Mouse (Mus musculus) midbrain, embryonic 16.5 days (tissue): ENCODE results near the gene Erg28. TPM values are rescaled to one million over a fixed set of nuclear protein-coding genes. Genes with fewer than 3 reads are reported as not detected.

Experiments
- ATAC-seq: fragments of 200-750 bp; cut with Nextera tagmentation; 2 replicates; pipeline ENCODE4 v1.8.0; 2017; ENCODE audit warnings: moderate TSS enrichment
- H3K27ac ChIP-seq: fragments of 300-500 bp; sonication (generic); 2 replicates; pipeline ENCODE4 v1.5.1; 2014; ENCODE audit warnings: mild to moderate bottlenecking, low read length, mixed read lengths
- H3K27me3 ChIP-seq: fragments of 300-500 bp; sonication (generic); 2 replicates; pipeline ENCODE4 v1.6.1; 2014; ENCODE audit warnings: low read depth, low read length, mixed read lengths; ENCODE audit not compliant: control insufficient read depth, insufficient read depth
- H3K36me3 ChIP-seq: fragments of 300-500 bp; sonication (generic); 2 replicates; pipeline ENCODE4 v1.6.1; 2014; ENCODE audit warnings: mild to moderate bottlenecking, low read length, moderate library complexity, mixed read lengths; ENCODE audit not compliant: control insufficient read depth, insufficient read depth
- H3K4me1 ChIP-seq: fragments of 300-500 bp; sonication (generic); 2 replicates; pipeline ENCODE4 v1.6.1; 2014; ENCODE audit warnings: mild to moderate bottlenecking, low read length, mixed read lengths; ENCODE audit not compliant: control insufficient read depth, insufficient read depth
- H3K4me2 ChIP-seq: fragments of 300-500 bp; sonication (generic); 2 replicates; pipeline ENCODE4 v1.6.1; 2014; ENCODE audit warnings: mild to moderate bottlenecking, low read length, mixed read lengths
- H3K4me3 ChIP-seq: fragments of 300-500 bp; sonication (generic); 2 replicates; pipeline ENCODE4 v1.5.1; 2014; ENCODE audit warnings: low read depth, mild to moderate bottlenecking, low read length, moderate library complexity, mixed read lengths
- H3K9ac ChIP-seq: fragments of 300-500 bp; sonication (generic); 2 replicates; pipeline ENCODE4 v1.6.1; 2014; ENCODE audit warnings: low read depth, low read length, mixed read lengths
- H3K9me3 ChIP-seq: fragments of 300-500 bp; sonication (generic); replicated peaks from 2 replicates; pipeline ENCODE4 v1.6.1; 2014; ENCODE audit warnings: mild to moderate bottlenecking, low read length, mixed read lengths; ENCODE audit not compliant: control insufficient read depth, poor library complexity, severe bottlenecking
- WGBS: fragments of 180-500 bp; shearing (Covaris S2); extraction: QIAGEN DNeasy Blood & Tissue Kit; methylation state at CpG from one replicate; pipeline ENCODE4 v1.1.7; 2014; 5-methylcytosine and 5-hydroxymethylcytosine counted together
- polyA plus RNA-seq: library from polyadenylated mRNA; unstranded; fragments of >200 nt; fragmentation: Nextera tagmentation; extraction: Ambion mirVana; gene quantifications from 2 replicates; pipeline ENCODE4 v1.2.1, GENCODE M21; 2015

Erg28 gene
- polyA plus RNA-seq, 1 experiment from 2014 or later = 117 TPM

GRCm38 (mm10) chr12:85828856-85829255, 4.5 kb upstream of the Erg28 start:
- 100% methylated on average over 3 of the region's 3 CpGs for WGBS
- no peak for ATAC-seq
- no peak overlapping the region for H3K4me3 ChIP-seq

DNA sequence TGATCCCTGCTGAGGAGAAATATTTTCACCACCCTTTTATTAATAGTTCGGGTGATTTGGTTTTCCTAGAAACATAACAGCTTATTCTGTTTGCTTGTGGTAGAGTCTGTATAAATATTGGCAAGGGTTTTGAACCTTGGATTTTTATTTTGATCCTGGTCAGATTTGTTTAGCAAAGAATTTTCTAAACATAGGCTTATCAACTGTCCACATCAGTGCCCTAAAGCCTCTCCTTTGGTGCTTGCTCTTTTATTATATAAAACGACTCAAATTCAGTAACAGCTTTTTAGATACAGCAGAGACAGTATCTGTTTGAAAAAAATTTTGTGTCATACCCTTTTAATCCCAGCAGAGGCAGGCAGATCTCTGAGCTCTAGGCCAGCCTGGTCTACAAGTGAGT, 1.5 kb upstream of the Erg28 start:
- H3K36me3 ChIP-seq = 0 out of 2 replicates have a peak, but pooled peaks cover 4% of the 10 kb centered on the region
- peaks cover 26% of the 10 kb centered on the region for H3K4me1 ChIP-seq
- no peak overlapping the region for H3K27ac ChIP-seq
- H3K4me3 ChIP-seq = no peak overlapping the region
- no peaks in the 10 kb centered on the region for H3K9me3 ChIP-seq
- WGBS = 72% methylated on average over 2 of the region's 2 CpGs
- ATAC-seq = no peak
- no peak overlapping the region for H3K9ac ChIP-seq
- H3K4me2 ChIP-seq = peak overlapping the region; percentile 76; the same call in 1 of the 2 replicates
- H3K27me3 ChIP-seq = no peaks in the 10 kb centered on the region

More at GRCm38 (mm10) chr12:85828856-85829255, 4.5 kb upstream of the Erg28 start:
- H3K9me3 ChIP-seq = no peaks in the 10 kb centered on the region
- no peak overlapping the region for H3K9ac ChIP-seq
- no peaks in the 10 kb centered on the region for H3K27me3 ChIP-seq
- H3K27ac ChIP-seq = no peak overlapping the region
- peaks cover 6% of the 10 kb centered on the region for H3K36me3 ChIP-seq
- peaks cover 9% of the 10 kb centered on the region for H3K4me1 ChIP-seq
- H3K4me2 ChIP-seq = no peak overlapping the region

DNA sequence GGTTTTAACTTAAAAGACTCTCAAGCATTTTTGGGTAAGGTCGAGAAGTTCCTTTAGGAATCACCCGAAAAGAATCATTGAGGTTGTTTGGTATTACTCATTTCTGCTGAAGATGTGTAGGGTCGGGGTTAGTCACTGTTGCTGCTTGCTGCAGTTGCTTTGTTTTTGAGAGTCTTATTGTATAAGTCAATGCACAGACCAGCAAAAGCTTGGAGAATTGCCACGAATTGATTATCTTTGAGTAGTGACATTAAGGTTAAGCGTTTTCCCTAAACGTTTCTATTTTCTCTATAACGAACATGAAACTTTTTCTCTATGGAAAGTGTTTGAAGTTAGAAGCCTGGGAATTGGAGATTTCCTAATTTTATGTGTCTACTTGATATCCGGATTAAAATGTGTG, 1.0 kb upstream of the Erg28 start:
- Histone ChIP-seq H3K4me3 (peak overlapping the region; percentile 86), H3K9ac (peak overlapping the region; percentile 87), H3K4me2 (peak overlapping the region; percentile 76), H3K9me3 (no peaks in the 10 kb centered on the region), H3K36me3 (0 out of 2 replicates have a peak, but pooled peaks cover 4% of the 10 kb centered on the region), H3K27ac (peak overlapping the region; percentile 97), H3K4me1 (peaks cover 26% of the 10 kb centered on the region), H3K27me3 (no peaks in the 10 kb centered on the region)
- no peak for ATAC-seq
- 9% methylated on average over 8 of the region's 8 CpGs for WGBS

DNA sequence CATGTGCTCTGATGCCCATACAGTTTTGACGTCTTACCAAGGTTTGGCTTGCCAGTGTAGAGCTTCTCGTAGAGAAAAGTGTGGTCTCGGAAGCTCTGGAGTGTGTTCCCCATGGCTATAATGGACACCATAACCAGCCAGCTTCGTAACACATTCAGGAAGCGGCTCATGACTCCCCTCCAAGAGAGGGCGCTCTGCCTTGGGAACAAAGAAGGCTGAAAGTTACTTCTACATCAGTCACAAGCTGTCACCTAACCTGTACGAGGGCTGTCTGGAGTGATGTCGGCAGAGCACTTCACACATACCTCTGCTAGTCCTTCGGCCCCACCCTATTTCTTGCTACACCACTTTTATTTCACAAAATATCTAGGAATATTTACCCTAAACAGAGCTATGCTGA, 2.3 kb downstream of the Erg28 start:
- no peak for ATAC-seq
- no peaks in the 10 kb centered on the region for H3K27me3 ChIP-seq
- 0 out of 2 replicates have a peak, but pooled peaks cover 2% of the 10 kb centered on the region for H3K36me3 ChIP-seq
- H3K4me3 ChIP-seq = no peak overlapping the region
- peaks cover 26% of the 10 kb centered on the region for H3K4me1 ChIP-seq
- no peak overlapping the region; the same call in 1 of the 2 replicates for H3K9ac ChIP-seq
- WGBS = 81% methylated on average over 9 of the region's 9 CpGs
- H3K9me3 ChIP-seq = no peaks in the 10 kb centered on the region
- H3K4me2 ChIP-seq = no peak overlapping the region
- no peak overlapping the region for H3K27ac ChIP-seq

DNA sequence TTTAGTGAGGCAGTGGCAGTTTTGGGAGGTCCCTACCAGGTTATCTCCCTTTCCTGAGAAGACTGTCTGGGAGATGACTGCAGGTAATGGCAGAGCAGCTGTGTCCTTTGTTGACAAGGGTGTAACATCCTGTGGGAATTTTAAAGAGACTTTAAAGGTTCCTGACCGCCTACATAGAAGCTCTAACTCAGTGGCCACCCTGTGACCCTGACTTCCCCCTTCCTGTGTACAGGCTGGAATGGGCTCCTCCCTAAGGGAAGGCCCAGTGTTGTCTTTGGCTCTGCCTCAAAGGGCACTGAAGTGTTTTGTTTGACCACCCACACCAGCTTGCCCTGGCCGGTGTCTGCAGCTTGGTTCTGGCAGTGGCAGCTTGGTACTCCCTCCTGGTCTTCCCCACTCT, 10.8 kb downstream of the Erg28 start:
- no peak for ATAC-seq
- 90% methylated on average over 2 of the region's 2 CpGs for WGBS
- peaks cover 14% of the 10 kb centered on the region; the same call in 1 of the 2 replicates for H3K36me3 ChIP-seq

DNA sequence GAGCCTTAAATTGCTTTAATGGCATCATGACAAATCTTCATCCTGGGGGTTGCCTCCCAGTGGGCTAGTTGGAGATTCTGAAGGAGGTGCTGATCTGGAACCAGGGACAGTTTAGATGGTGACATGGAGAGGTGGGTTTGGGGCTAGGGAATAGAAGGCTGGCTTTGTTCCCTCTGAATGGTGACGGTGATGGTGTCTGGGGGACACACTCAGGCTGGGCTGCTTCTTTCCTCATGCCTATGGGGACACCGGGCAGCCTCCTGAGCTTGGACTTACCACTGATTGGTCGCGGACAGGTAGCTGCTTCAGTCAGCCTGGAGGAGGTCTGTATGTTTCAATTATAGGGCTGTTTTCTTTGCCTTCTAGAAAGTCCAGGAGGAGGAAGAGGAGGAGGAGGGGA, 12.7 kb downstream of the Erg28 start:
- WGBS = 97% methylated on average over 4 of the region's 4 CpGs
- peaks cover 12% of the 10 kb centered on the region; the same call in 1 of the 2 replicates for H3K36me3 ChIP-seq
- no peak for ATAC-seq
- no peak overlapping the region for H3K9ac ChIP-seq
- no peaks in the 10 kb centered on the region for H3K27me3 ChIP-seq
- H3K27ac ChIP-seq = no peak overlapping the region
- H3K9me3 ChIP-seq = no peaks in the 10 kb centered on the region
- H3K4me3 ChIP-seq = no peak overlapping the region
- H3K4me1 ChIP-seq = no peaks in the 10 kb centered on the region
- H3K4me2 ChIP-seq = no peak overlapping the region

More for the DNA sequence above, 10.8 kb downstream of the Erg28 start:
- H3K27me3 ChIP-seq = no peaks in the 10 kb centered on the region
- H3K27ac ChIP-seq = no peak overlapping the region
- H3K4me3 ChIP-seq = no peak overlapping the region
- no peaks in the 10 kb centered on the region for H3K4me1 ChIP-seq
- H3K4me2 ChIP-seq = no peak overlapping the region
- no peak overlapping the region for H3K9ac ChIP-seq
- no peaks in the 10 kb centered on the region for H3K9me3 ChIP-seq

- no peaks in the 10 kb centered on the region for H3K27me3 ChIP-seq
- no peak for ATAC-seq
- no peak overlapping the region for H3K27ac ChIP-seq
- H3K4me3 ChIP-seq = no peak overlapping the region
- H3K36me3 ChIP-seq = peaks cover 8% of the 10 kb centered on the region; the same call in 1 of the 2 replicates
- H3K9me3 ChIP-seq = no peaks in the 10 kb centered on the region
- no peaks in the 10 kb centered on the region for H3K4me1 ChIP-seq
- H3K9ac ChIP-seq = no peak overlapping the region
- H3K4me2 ChIP-seq = no peak overlapping the region
Measured at GRCm38 (mm10) chr12:85810959-85811358, 13.4 kb downstream of the Erg28 start.

DNA sequence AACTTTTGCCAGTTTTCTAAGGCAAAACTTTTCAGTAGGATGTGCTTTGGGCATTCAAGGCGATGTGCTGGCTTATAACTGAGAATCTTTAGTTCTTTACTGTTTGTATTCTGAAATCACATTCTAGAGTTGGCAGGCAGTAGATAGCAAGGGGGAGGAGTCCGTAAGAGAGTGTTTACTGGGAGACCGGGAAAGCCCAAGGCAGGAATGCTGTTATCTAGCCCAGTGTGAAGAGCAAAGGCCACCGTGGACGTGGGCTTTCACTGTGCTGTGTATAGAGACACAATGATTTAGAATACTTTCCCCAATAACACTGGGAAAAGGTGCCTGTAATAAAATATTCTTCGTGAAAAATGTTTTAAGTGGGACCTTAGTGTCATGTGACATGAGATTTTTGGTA, 14.6 kb downstream of the Erg28 start:
- no peak for ATAC-seq
- 70% methylated on average over 6 of the region's 6 CpGs for WGBS

GRCm38 (mm10) chr12:85800031-85800430, 24.3 kb downstream of the Erg28 start:
- Histone ChIP-seq H3K4me3 (no peak overlapping the region), H3K9me3 (no peaks in the 10 kb centered on the region), H3K27ac (no peak overlapping the region), H3K9ac (no peak overlapping the region), H3K4me1 (no peaks in the 10 kb centered on the region), H3K27me3 (no peaks in the 10 kb centered on the region), H3K4me2 (no peak overlapping the region), H3K36me3 (no peaks in the 10 kb centered on the region)
- ATAC-seq = no peak
- 75% methylated on average over 9 of the region's 9 CpGs for WGBS

More for the DNA sequence above, 14.6 kb downstream of the Erg28 start:
- 0 out of 2 replicates have a peak, but pooled peaks cover 4% of the 10 kb centered on the region for H3K36me3 ChIP-seq
- no peak overlapping the region for H3K4me2 ChIP-seq
- no peak overlapping the region for H3K9ac ChIP-seq
- no peaks in the 10 kb centered on the region for H3K9me3 ChIP-seq
- no peak overlapping the region for H3K4me3 ChIP-seq
- H3K27me3 ChIP-seq = no peaks in the 10 kb centered on the region
- no peaks in the 10 kb centered on the region for H3K4me1 ChIP-seq
- no peak overlapping the region for H3K27ac ChIP-seq
